Mouse (Mus musculus) right cerebral cortex, postnatal 36 days (tissue): ENCODE measurements around the gene Commd7.
"Not testable (repeated sequence)": the region's sequence is repeated elsewhere in the genome, so short reads cannot be mapped to it uniquely, and the experiment has no call there.

ENCODE experiments used
- DNase-seq, 2 experiments: peaks; one replicate each; pipeline ENCODE4 v3.0.0; 2022; ENCODE audit warnings: low spot score in 2 of 2, mixed read lengths in 1 of 2

Commd7 gene

DNA sequence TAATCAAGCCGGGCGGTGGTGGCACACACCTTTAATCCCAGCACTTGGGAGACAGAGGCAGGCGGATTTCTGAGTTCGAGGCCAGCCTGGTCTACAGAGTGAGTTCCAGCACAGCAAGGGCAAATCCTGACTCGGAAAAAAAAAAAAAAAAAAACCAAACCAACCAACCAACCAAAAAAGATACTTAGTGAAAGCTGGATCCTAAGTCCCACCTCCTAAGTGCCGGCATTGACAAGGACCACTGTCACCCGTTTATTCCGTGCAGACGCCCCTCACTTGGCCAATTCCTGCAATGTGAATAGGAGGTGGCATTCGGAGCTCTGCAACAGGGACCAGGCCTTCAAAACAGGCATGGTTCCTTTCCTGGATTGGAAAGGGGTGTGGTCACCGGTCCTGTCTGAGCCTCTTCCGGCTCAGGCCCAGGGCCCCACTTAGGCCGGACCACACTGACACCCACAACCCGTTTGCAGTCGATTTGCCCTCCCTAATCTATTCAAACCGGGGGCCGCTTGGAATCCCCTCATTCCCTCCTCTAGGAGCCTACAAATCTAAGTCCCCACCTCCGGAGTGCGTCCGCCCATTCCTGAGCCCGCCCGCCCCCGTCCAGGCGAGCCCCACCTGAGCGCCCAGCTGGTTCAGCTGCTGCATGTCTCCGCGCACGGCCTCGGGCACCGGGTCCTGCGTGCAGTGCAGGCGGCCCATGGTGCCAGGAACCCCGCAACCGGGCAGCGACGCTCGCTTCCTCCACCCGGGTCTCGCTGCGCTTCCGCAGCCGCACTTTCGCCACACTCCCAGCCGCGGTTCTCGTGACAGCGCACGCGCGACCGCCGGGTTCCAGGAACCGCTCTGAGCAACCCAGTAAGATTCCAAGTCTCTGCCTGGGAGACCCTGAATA is at the start of gene Commd7:
TSS of gene Commd7 (minus strand) at position 806 of the 895 bp plus-strand sequence.
- DNase-seq: peak; percentile 69 to 75

DNA sequence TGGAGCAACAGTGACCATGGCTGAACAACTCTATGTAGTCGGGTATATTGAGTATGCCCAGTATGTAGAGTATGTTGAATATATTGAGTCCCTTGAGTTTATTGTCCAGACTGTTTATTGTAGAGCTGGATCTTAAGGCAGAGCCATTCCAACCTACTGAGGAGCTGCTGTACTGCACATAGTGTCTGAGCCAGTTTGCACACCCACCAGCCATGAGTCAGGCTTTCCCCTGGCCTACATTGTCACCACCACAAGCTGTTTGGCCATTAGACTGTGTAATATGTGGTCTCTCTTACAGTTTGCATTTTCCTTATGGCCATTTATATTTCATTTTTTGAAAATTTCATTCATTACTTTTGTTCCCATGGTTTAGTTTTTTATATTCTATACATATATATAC is 47.4 kb upstream of the Commd7 start:
- peak; percentile 39 to 47 for DNase-seq

DNA sequence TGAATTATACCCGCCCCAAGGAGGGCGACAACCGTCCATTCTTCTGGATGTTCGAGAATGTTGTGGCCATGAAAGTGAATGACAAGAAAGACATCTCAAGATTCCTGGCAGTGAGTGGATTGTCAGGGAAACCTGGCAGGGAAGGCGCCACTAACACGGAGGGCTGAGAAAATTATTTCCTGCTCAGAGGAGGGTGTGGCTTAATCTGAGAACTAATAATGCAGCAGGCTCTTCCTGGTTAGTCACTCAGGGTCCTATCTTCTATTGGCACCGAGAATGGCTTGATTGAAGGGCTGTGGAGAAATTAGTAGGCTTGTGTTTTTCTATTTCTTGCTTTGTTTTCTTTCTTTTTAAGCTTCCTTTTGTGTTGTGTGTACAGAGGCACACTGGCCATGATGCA is 45.0 kb upstream of the Commd7 start:
- DNase-seq: no peak

DNA sequence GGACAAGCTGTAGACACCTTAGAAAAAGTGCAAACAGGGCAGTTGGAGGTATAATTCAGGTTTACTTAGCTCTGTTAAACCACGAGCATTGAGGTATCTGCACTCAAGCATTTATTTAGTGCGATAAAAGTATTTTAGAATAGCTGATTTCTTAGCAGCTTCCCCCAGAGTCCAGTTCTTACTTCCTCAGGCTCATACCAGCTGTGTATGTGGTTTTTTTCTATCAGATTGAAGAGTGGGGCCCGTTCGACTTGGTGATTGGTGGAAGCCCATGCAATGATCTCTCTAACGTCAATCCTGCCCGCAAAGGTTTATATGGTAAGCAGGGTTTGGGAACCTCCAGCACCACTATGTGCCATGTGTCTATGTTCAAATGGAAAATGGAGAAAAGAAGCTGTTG is 44.4 kb upstream of the Commd7 start:
- DNase-seq: no peak

DNA sequence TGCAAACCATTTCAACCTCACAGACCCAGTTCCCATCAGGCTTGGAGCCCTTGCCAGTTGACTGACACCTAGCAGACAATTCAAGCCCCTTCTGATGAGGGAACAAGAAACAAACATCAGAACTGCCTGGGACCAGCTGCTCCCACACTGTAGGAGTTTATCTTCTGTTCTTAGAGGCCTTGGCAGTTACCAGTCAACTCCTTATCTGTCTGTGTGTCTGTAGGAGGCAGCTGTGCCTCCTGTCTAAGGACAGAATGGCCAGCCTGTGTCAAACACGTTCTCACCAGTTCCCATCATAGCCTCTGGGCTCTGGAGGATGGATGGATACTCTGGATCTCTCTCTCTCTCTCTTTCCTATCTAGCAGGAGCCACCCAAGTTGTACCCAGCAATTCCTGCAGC is 42.8 kb upstream of the Commd7 start:
- DNase-seq: not testable (repeated sequence)

DNA sequence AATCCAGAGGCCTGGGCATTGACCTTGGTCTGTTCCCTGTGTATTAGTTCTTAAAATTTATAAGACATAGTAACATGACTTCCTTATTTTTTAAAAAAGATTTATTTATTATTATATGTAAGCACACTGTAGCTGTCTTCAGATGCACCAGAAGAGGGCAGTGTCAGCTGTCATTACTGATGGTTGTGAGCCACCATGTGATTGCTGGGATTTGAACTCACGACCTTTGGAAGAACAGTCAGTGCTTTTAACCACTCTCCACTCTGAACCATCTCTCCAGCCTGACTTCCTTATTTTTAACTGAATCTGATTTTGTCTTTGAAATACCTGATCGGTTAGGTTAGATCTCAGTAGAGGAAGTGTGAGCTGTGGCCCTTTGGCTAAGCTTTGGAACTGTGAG is 40.0 kb upstream of the Commd7 start:
- no peak for DNase-seq

DNA sequence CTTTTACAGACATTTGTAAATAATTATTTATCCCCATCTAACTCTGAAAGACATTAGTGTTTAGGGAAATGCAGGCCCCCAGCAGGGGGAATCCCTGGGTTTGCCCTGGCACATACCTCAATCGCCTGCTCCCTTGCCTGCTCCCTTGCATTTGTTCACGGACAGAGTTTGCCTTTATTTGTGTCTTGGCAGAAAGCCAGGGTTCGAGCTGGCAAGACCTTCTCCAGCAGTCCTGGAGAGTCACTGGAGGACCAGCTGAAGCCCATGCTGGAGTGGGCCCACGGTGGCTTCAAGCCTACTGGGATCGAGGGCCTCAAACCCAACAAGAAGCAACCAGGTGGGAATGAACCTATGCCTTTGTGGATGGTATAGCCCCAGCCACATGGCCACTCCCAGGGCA is 37.5 kb upstream of the Commd7 start:
- no peak for DNase-seq

DNA sequence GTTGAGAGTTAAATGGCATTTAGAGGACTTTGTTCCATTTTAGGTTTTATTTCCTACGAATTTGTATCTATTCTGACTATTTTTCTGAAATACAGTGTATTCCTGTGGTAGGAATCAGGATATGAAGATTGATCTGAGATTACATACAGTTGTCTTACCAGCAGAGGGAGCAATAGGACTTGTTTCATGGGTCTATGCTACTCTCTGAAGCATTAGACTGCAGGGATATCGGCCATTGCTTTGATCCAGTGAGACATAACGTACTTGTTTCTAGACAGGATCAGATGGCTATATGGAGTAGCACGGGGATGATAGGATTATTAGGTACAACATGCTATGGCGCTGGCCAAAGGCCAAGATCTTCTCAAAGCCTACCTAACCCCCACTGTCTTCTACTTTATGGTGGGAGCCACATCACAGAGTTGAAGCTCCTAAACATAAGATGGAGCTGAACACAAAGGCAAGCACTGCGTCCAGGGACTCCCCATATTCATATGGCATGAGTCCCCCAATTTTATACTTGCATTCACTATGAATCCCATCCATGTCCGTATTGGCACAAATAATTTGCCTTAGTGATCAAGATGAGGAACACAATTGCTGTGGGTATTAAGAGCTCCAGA is 36.3 kb upstream of the Commd7 start:
- no peak for DNase-seq

DNA sequence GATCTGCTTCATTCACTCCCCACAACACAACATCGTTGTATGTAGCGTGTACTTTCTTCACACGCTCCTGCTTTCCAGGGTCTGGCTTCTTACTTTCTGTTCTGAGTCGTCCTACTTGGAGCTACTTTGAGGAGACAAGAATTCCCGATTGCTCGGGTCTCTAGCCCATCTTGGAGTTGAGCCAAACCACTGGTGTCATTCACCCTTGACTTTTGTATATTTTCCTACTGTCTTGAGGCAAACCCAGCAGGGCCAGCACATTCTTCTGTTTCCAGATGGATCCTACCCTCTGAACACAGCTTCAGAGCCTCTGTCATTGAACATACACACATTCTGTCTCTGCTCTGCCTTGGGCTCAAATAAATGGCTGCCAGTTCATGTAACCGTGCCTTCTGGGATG is 32.8 kb upstream of the Commd7 start:
- no peak for DNase-seq

DNA sequence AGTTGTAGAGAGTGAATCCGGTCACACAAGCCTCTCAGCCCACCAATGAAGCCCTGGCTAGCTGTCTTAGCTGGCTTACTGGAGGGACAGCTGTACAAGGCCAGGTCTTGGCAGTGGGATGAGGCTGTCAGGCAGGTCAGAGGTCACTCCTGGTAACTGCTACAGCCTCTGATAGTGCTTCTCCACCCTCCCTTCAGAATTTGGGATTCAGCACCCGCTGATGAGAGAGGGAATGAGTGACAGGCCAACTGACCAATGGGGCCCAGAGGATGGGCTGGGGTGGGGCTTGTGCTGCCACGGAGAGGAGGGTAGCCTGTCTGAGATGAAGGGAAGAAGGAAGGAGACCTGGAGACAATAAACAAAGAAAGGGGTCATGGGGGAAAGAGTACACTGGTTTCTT is 28.0 kb upstream of the Commd7 start:
- DNase-seq: no peak

DNA sequence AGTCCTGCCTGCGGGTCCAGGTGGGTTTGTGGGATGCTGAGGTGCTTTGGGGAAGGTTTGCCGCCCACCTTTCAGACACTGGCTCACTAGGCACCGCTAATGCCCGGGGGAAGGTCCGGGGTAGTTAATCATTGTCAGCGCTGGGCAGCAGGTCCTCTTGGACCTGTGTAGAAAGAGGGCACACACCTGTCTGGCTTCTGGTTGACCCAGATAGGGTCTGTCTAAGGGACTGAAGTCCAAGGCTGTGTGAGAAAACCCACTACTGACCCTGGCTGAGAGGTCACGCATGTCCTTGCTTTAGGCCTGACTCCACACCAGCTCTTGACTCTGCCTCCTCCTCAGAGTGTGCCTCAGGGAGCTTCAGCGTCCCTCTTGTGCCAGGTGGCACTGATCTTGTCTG is 25.1 kb upstream of the Commd7 start:
- not testable (repeated sequence) for DNase-seq

DNA sequence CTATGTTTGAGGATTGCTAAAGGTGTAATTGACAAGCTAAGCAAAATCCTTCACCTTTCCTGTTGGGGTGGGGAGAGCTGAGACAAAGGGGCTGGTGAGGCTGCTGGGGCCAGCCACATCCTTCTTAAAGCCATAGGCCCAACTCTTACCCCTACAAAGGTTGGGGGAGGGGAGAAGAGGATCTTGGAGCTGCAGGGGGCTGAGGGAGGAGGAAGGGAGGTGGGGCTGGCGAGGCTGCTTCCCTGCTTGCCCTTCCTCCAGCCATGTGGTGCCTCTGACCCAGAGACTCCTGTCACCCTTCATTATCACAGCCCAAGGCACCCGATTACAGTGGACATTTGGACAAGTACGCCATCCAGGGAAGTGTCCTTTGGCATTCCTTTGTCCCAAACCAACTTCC is 19.1 kb upstream of the Commd7 start:
- DNase-seq: no peak

DNA sequence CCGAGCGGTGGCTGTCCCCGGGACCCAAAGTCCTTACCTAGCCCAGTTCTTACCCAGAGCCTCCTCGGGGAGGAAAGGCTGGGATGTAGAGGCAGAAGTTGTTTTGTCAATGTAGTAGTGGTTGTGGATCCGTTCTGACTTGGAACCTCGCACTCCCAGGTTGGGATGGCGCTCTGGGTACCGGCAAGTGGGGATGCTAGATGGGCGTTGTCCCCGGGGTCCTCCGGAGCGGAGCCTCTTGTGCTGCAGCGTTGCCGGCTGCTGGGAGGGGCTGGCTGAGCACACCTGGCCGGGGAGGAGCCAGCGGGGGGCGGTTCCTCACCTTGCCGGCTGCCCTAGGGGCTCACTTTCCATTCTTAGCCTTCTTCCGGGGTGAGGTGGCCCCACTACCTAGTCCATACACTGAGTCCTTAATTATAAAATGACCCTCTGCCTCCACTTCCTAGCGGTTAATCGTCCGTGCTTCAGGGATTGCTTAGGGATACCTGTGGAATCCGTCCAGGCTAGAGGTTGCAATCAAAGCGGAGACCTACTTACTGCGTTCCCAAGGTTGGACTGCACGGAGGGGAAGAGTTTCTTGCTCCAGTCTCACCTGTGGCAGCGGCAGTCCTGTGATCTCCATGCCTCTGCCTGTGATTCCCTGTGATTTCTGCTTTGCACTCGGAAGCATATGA is 17.6 kb upstream of the Commd7 start:
- no peak for DNase-seq

DNA sequence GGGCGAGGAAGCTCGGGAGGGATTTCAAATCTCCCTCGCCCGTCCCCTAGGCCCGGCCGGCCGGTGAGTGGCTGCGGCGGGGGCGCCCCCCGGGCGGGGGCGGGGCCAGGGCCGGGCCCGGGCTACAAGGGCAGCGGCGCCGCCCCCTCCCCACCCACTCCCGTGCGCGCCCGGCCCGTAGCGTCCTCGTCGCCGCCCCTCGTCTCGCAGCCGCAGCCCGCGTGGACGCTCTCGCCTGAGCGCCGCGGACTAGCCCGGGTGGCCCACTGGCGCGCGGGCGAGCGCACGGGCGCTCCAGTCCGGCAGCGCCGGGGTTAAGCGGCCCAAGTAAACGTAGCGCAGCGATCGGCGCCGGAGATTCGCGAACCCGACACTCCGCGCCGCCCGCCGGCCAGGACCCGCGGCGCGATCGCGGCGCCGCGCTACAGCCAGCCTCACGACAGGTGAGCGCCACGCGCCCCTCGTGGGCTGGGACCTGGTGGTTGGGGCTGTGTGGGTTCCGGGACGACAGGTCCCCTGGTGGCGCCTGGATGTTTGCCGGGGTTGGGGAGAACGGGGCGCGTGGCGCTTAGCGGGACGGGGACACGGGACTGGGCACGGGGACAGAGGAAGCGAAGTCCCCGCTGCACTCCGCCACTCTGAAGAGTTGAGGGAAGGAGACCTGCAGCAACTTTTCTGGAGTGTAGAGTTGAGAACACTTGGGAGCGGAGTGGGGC is 16.9 kb upstream of the Commd7 start, which contains the start of gene Dnmt3b:
TSS of gene Dnmt3b (plus strand) at position 153 of the 716 bp plus-strand sequence.
- DNase-seq: no peak

DNA sequence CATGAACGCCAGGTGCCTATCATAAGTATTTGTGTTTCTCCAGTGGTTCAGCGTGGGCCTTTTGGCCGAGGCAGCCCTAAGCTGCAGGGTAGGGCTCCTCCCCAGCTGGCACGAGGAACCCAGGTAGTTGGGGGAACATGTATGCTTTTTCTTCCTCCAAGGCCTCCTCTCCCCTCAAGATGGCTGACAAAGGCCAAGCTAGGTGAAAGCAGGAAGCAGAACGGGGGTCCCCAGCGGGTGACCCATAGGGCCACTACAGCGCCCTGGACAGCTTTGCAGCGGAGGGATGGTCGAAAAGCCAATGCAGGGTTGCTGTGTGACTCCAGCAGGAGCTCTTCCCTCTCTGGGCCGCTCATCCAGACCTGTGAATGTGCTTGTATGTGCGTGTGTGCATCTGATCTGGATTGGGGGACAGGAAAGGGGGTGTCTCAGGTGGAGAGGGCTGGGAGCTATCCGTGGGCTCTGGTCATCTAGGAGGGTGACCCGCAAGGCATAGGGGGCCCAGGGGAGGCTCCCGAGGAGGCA is 16.3 kb upstream of the Commd7 start:
- DNase-seq: no peak

DNA sequence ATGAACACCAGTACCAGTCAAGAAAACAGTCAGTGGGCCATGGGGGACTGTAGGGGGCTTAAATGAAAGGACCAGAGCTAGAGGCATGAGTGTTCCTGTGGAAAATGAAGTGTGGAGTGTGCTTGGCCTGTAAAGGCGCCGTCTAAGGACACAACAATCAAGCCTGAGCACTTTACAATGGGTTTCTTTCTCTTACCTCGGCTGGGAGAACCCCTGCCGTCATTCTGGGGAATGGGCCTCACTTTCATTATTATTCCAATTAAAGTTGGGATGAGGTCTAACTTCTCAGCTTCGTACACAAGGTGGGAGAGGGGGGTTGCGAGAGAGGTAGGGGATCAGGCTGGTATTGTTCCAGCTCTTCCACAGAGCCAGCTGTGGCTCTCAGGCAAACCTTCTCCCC is 10.4 kb upstream of the Commd7 start:
- DNase-seq: no peak

DNA sequence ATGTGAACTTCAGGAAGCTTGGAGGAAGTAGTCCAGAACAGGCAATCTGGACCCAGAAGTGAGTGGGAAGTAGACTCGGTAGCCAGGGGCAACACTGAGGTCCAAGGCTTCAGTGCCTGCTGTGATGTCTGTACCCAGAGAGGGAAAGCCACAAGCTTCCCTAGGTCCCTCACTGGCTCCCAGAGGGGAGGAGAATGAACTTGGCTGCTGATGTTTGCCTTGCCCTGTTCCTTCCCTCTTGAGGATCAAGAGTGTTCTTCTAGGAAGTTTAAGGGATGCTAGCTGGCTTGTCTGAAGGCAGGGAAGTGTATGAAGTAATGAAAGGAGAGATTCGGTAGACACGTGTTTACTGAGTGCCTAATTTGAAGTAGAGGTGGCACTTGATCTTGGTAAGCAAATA is 9.9 kb upstream of the Commd7 start:
- DNase-seq: no peak

DNA sequence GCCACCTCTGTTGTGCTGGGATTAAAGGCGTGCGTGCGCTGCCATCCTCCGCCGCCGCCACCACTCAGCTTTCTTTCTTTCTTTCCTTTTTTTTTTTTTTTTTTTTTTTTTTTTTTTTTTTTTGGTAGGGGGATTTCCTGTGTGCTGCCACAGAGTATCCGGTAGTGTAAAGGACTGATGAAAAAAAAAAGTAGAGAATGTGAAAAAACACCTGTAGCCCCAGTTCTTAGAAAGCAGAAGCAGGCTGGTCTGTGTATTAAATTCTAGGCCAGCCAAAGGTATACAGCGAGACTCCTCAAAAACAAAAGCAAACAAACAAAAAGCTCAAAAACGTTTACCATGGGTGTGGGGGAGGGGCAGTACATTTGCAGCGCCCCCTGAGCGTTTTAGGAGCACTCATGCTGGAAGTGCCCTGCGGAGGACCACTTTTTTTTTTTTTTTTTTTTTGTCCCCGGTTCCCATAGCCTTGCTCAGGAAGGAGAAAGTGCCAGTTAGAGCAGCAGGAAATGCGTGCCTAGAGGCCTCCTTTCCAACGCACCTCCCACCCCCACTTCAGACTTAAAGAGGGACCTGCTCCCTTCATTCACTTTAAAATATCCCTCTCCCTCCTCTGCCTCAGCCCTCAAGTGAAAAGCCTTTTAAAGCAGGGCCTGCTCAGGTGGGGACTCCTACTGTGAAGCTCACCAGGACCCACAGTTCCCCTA is 6.5 kb upstream of the Commd7 start:
- DNase-seq: no peak

DNA sequence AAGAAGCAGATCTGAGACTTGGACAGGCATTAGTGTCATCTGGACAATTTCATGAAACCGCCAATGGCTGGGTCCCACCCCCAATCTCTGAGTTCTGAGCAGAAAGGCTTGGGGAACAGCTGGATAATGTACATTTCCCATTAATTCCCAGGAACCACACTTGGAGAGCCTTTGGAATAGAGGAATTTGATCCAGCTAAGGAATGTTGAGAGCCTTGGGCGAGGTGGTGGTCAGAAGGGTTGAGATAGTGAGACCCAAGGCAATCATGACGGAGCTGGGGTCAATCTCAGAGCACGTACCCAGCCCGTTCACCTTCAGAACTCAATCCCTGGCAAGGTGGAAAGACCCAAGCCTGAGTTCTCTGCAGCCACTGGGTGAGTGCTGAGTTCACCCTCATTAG is 678 bp upstream of the Commd7 start:
- DNase-seq: no peak

DNA sequence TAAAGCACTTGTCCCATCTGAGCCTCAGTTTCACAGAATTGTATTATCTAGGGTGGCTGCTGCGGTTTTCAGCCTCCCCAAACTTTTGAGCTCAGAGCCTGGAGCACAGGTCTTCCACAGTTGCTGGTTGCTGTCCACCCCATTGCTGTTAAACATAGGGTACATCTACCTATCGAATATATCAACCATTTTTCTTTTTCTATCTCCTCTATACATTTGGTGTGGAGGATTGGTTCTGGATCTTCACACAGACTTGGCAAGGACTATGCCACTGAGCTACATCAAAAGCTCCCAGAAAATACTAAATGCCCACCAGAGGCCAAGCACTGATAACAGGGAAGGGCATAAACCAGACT is 268 bp upstream of the Commd7 start:
- DNase-seq: no peak

DNA sequence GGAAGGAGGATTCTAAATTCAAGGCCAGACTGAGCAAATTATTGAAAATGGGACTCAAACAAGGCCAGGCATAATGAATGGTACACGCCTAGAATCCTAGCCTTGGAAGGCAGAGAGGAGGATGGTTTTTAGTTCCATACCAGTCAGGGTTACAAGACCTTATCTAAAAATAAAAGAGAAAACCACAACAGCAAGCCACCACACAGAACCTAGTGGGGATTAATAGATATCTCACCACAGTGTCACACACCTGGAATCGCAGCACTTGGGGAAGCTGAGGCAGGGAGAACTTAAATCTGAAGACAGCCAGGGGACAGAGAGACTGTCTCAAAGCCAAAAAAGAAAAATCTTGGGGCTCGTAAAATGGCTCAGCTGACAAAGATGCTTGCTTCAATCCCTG is 1.6 kb downstream of the Commd7 start:
- DNase-seq: no peak
